Comparison of ENCODE assay signal across 25 mouse cellular contexts in genomic region chr8:45724204-45724603, GRCm38 (mm10).
"Had no signal": no experiment of that assay in that cellular context is flagged by ENCODE, and none has a peak within 500 bp of the region (broad histone marks: within the 10 kb centered on the region; RNA-seq: fewer than 3 reads in every experiment).

No protein-coding gene starts in this region.

- H3K27ac ChIP-seq: gastrocnemius, adult 2 months; hindbrain, embryonic 10.5 days; hindbrain, embryonic 12.5 days; hindbrain, embryonic 14.5 days; intestine, embryonic 15.5 days; left cerebral cortex, adult 2 months; limb, embryonic 10.5 days; limb, embryonic 12.5 days; liver, embryonic 13.5 days had no signal

- ATAC-seq: hindbrain, embryonic 16.5 days; inflammation-experienced regulatory T-cells, adult 6 months; intestine, embryonic 15.5 days; intestine, postnatal 0 days had no signal

- H3K9me3 ChIP-seq: heart, embryonic 12.5 days; hindbrain, embryonic 10.5 days; hindbrain, embryonic 12.5 days; intestine, embryonic 15.5 days; limb, embryonic 10.5 days; limb, embryonic 12.5 days; liver, embryonic 13.5 days had no signal

- H3K27me3 ChIP-seq: heart, embryonic 12.5 days; hindbrain, embryonic 12.5 days; intestine, embryonic 15.5 days; limb, embryonic 12.5 days; liver, embryonic 13.5 days had no signal

- H3K9ac ChIP-seq: heart, embryonic 12.5 days; hindbrain, embryonic 12.5 days; hindbrain, embryonic 14.5 days; intestine, embryonic 15.5 days; limb, embryonic 12.5 days; liver, embryonic 13.5 days had no signal

- DNase-seq: gastrocnemius, adult 2 months; gastrocnemius, postnatal 10 days; gastrocnemius, postnatal 25 days; heart, adult 18-20 months; heart, postnatal 10 days; heart, postnatal 4 days; kidney, adult 18-20 months; kidney, adult 8-10 months; kidney, postnatal 10 days; kidney, postnatal 25 days; kidney, postnatal 4 days; liver; liver, embryonic 13.5 days had no signal

- H3K36me3 ChIP-seq: hindbrain, embryonic 10.5 days; hindbrain, embryonic 12.5 days; intestine, embryonic 15.5 days; limb, embryonic 10.5 days; limb, embryonic 12.5 days; liver, embryonic 13.5 days had no signal

- H3K4me1 ChIP-seq: hindbrain, embryonic 10.5 days; hindbrain, embryonic 12.5 days; intestine, embryonic 15.5 days; liver, embryonic 13.5 days had no signal

- H3K4me3 ChIP-seq: gastrocnemius, adult 2 months; heart, embryonic 12.5 days; hindbrain, embryonic 10.5 days; hindbrain, embryonic 12.5 days; intestine, embryonic 15.5 days; left cerebral cortex, adult 2 months; limb, embryonic 10.5 days; limb, embryonic 12.5 days; liver, embryonic 13.5 days had no signal

- H3K4me2 ChIP-seq: heart, embryonic 12.5 days; hindbrain, embryonic 12.5 days; hindbrain, embryonic 14.5 days; intestine, embryonic 15.5 days; limb, embryonic 12.5 days; liver, embryonic 11.5 days; liver, embryonic 13.5 days had no signal
